Mouse (Mus musculus) limb, embryonic 11.5 days (tissue): ENCODE results near the gene Srl. TPM values are rescaled to one million over a fixed set of nuclear protein-coding genes. Genes with fewer than 3 reads are reported as not detected.
A peak's percentile ranks its signal among the peaks of the same experiment; 100 is the strongest.

ENCODE experiments used
- ATAC-seq: fragments of 200-750 bp; cut with Nextera tagmentation; 2 replicates; pipeline ENCODE4 v1.8.0; 2017; ENCODE audit warnings: low read depth; ENCODE audit not compliant: insufficient number of reproducible peaks, low FRiP score, low TSS enrichment
- DNase-seq: peaks from one replicate; pipeline ENCODE4 v3.0.0-alpha.2; 2015; ENCODE audit warnings: low spot score
- H3K27ac ChIP-seq: fragments of 300-500 bp; sonication (generic); replicated peaks from 2 replicates; pipeline ENCODE4 v1.5.1; 2014; ENCODE audit warnings: low read depth, mild to moderate bottlenecking, low read length
- H3K27me3 ChIP-seq: fragments of 300-500 bp; sonication (generic); 2 replicates; pipeline ENCODE4 v1.6.1; 2014; ENCODE audit warnings: mild to moderate bottlenecking, low read length, mixed read lengths; ENCODE audit not compliant: control insufficient read depth, insufficient read depth
- H3K36me3 ChIP-seq: fragments of 300-500 bp; sonication (generic); 2 replicates; pipeline ENCODE4 v1.6.1; 2014; ENCODE audit warnings: mild to moderate bottlenecking, low read length, moderate library complexity, mixed read lengths; ENCODE audit not compliant: control insufficient read depth, insufficient read depth
- H3K4me1 ChIP-seq: fragments of 300-500 bp; sonication (generic); 2 replicates; pipeline ENCODE4 v1.6.1; 2014; ENCODE audit warnings: low read length, mixed read lengths; ENCODE audit not compliant: control insufficient read depth, insufficient read depth
- H3K4me2 ChIP-seq: fragments of 300-500 bp; sonication (generic); 2 replicates; pipeline ENCODE4 v1.6.1; 2014; ENCODE audit warnings: low read depth, mild to moderate bottlenecking, moderate library complexity; ENCODE audit not compliant: severe bottlenecking
- H3K4me3 ChIP-seq: fragments of 300-500 bp; sonication (generic); 2 replicates; pipeline ENCODE4 v1.5.1; 2014; ENCODE audit warnings: low read depth, low read length
- H3K9ac ChIP-seq: fragments of 300-500 bp; sonication (generic); 2 replicates; pipeline ENCODE4 v1.6.1; 2014; ENCODE audit warnings: mild to moderate bottlenecking, low read length
- H3K9me3 ChIP-seq: fragments of 300-500 bp; sonication (generic); 2 replicates; pipeline ENCODE4 v1.6.1; 2016; ENCODE audit warnings: low read length; ENCODE audit not compliant: control insufficient read depth
- WGBS: fragments of 180-500 bp; shearing (Covaris S2); extraction: QIAGEN DNeasy Blood & Tissue Kit; methylation state at CpG from one replicate; pipeline ENCODE4 v1.1.7; 2014; 5-methylcytosine and 5-hydroxymethylcytosine counted together
- polyA plus RNA-seq: library from polyadenylated mRNA; unstranded; fragments of >200 nt; fragmentation: Nextera tagmentation; extraction: Ambion mirVana; gene quantifications from 2 replicates; pipeline ENCODE4 v1.2.1, GENCODE M21; 2014

The Srl gene
- polyA plus RNA-seq, 1 experiment from 2014 or later: 29.7 TPM

DNA sequence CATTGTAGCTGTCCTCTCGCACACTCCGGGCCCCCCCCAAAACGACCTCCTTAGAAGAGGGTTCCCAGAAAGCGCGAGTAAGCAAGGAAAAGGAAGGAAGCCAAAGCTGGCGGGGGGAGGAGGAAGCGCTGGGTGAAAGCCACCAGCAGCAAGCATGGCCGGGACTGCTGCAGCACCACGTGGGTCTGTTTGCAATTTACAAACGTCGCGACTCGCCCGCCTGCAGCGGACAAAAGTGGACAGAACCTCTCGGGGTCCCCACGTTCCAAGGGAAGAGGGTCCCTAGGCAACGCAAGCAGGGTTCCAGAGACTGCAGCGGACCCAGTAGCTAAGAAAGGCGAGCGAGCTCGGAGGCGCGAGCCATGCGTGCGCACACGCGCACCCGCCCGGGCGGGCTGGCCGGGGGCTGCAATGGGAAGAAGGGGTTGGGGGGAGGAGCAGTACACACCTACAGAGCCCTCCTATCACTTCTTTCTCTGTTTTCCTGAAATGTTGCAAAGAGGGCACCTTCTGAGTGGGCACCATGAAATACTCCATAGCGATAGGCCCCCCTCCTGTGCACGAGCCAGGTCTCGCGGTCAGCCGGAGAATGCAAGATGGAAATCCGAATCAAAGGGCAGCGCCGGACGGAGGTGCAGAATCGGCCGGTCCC lies 17.5 kb upstream of the Srl start:
- peak; percentile 76 for DNase-seq
- peak overlapping the region; percentile 86 for H3K4me2 ChIP-seq
- no peaks in the 10 kb centered on the region for H3K9me3 ChIP-seq
- no peaks in the 10 kb centered on the region for H3K27me3 ChIP-seq
- peak overlapping the region; percentile 81 for H3K4me3 ChIP-seq
- H3K36me3 ChIP-seq: no peaks in the 10 kb centered on the region
- H3K4me1 ChIP-seq: peaks cover 18% of the 10 kb centered on the region
- under 1% methylated on average over 43 of the region's 43 CpGs for WGBS
- H3K9ac ChIP-seq: peak overlapping the region; percentile 85
- peak; percentile 38 for ATAC-seq
- H3K27ac ChIP-seq: peak overlapping the region; percentile 89

DNA sequence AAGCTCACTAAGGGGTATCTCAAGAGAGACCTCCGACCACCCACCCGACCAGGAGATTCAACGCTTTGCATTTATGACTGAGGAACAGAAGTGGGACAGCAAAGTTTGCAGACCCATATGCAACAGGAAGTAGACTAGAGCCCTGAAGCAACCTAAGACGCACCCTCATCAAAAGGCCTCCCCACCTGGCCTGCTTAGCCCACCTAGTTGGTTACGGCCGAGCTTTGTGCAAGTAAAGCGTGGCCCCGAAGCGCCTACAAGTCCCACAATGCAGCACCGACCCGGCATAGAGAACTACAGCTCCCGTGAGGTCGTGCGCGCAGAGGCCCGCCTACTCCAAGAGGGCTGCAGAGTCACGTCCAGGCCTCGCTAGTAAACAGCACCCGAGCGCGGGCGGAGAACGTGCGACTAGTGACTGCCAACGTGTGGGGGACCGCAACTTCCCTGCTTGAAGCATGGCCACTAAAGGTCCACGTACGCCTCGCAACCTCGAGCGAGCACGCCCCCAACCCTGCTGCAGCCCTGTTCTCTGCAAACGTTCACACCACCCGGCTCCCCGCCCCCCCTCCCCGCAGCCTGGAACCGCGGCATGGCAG lies 16.9 kb upstream of the Srl start:
- Histone ChIP-seq H3K4me3 (peak overlapping the region; percentile 81), H3K9me3 (no peaks in the 10 kb centered on the region), H3K36me3 (no peaks in the 10 kb centered on the region), H3K9ac (peak overlapping the region; percentile 85), H3K4me1 (peaks cover 21% of the 10 kb centered on the region), H3K27ac (peak overlapping the region; percentile 89), H3K27me3 (no peaks in the 10 kb centered on the region), H3K4me2 (peak overlapping the region; percentile 86)
- under 1% methylated on average over 38 of the region's 38 CpGs for WGBS
- DNase-seq: peak; percentile 96
- peak; percentile 80 for ATAC-seq

DNA sequence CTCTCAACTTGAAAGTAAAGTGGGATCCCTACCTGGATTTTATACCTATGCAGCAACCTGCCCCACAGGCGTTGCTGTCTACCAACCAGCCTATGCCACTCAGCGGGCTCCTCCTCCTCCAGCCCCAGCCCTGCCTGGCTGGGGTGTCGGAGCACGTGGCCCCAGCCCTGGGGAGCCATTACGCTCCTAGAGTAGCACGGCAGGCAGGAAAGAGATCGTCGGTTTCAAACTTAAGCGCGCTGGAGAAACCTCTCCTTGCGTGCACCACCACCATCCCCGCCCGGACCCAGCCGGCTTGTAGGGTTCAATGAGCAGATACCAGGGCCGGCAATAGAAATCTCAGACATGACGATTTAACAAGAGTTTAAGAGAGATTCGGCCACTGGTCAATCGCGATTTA lies 16.3 kb upstream of the Srl start:
- WGBS: under 1% methylated on average over 19 of the region's 19 CpGs
- H3K4me3 ChIP-seq: peak overlapping the region; percentile 81
- no peaks in the 10 kb centered on the region for H3K9me3 ChIP-seq

DNA sequence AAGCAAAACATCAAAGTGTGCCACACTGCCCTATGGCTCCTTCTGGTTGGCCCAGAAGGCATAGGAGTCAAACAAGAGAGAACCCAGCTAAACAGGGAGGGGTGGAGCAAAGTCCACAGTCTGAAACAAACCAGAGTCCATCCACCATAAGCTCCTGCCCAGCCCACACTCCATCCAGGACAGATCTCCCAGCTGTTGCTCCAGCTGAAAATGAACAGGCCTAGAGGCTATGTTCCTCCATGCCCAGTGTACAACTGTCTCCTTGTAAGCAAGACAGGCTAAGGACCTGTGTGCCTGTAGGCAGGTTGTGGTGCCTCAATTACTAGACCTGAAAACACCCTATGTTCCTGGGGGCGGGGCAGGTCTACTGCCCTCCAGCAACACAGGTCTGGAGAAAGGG lies 15.5 kb upstream of the Srl start:
- no peaks in the 10 kb centered on the region for H3K9me3 ChIP-seq
- 75% methylated on average over 1 of the region's 1 CpGs for WGBS
- no peaks in the 10 kb centered on the region for H3K36me3 ChIP-seq
- no peak for DNase-seq
- peaks cover 35% of the 10 kb centered on the region for H3K4me1 ChIP-seq
- H3K27me3 ChIP-seq: no peaks in the 10 kb centered on the region
- H3K4me3 ChIP-seq: peak overlapping the region; percentile 81; the same call in 1 of the 2 replicates
- peak overlapping the region; percentile 38 for H3K27ac ChIP-seq
- H3K4me2 ChIP-seq: peak overlapping the region; percentile 86
- ATAC-seq: no peak
- peak overlapping the region; percentile 39; the same call in 1 of the 2 replicates for H3K9ac ChIP-seq

More for the DNA sequence above, 16.3 kb upstream of the Srl start:
- peak; percentile 22; the same call in 1 of the 2 replicates for ATAC-seq
- peak overlapping the region; percentile 89 for H3K27ac ChIP-seq
- H3K36me3 ChIP-seq: no peaks in the 10 kb centered on the region
- peaks cover 27% of the 10 kb centered on the region for H3K4me1 ChIP-seq
- H3K27me3 ChIP-seq: no peaks in the 10 kb centered on the region
- peak overlapping the region; percentile 85 for H3K9ac ChIP-seq
- peak overlapping the region; percentile 86 for H3K4me2 ChIP-seq
- peak; percentile 73 for DNase-seq

DNA sequence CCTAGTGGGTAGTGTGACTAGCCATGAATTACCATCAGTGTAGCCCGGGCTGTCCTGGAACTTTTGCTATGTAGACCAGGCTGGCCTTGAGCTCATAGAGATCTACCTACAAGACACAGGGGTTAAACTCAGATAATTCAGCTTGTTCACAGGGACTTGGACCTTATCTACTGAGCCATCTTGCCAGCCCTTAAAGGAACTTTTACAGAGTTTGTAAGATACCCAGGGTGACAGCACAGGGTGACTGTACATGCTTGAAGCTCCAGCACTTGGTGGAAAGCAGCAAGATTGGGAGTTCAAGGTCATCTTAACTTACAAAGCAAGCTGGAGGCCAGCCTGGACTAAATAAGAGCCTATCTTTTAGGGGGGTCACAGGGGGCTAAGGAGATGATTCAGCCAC lies 13.9 kb upstream of the Srl start:
- DNase-seq: no peak
- Histone ChIP-seq H3K27me3 (no peaks in the 10 kb centered on the region), H3K9me3 (no peaks in the 10 kb centered on the region), H3K4me3 (no peak overlapping the region), H3K9ac (no peak overlapping the region), H3K36me3 (no peaks in the 10 kb centered on the region), H3K4me2 (no peak overlapping the region), H3K27ac (no peak overlapping the region), H3K4me1 (peaks cover 43% of the 10 kb centered on the region)
- ATAC-seq: no peak
- 97% methylated on average over 1 of the region's 1 CpGs for WGBS

DNA sequence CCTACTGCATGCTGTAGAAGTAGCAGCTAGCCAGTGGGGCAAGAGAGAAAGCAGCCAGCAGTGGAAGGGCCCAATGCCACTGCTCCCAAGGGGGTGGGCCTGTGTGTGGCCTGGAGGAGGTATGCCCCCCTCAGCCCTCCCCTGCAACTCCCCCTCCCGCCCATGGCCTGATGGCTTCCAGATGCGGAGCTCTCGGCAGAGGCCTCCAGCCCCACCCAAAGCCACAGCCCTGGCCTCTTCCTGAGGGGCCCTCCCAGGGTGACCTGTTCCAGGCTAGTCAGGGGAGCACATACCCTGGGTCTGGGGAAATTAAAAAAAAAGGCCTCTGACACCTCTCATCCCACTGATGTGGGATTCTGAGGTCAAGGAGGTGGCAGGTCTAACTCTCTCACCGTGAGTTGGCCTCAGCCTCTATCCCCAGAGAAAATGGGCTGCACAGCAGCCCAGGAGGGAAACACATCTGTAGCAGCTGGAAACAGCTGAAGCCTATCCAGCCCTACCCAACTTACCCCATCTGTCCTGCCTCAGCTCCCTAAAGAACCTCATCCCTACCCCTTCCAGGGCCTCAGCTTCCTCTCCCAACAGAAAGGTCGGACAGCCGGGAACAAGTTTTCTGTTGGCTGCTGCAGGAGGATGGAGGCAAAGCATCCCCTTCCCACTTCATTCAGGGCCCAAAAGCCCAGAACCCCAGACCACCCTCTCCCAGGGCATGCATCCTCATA lies 11.4 kb upstream of the Srl start:
- no peak overlapping the region for H3K4me3 ChIP-seq
- DNase-seq (peak; percentile 89), ATAC-seq (peak; percentile 74)
- peak overlapping the region; percentile 92 for H3K27ac ChIP-seq
- H3K27me3 ChIP-seq: no peaks in the 10 kb centered on the region
- 6% methylated on average over 5 of the region's 6 CpGs for WGBS
- H3K9me3 ChIP-seq: no peaks in the 10 kb centered on the region
- peak overlapping the region; percentile 34 for H3K4me2 ChIP-seq
- H3K36me3 ChIP-seq: peaks cover 7% of the 10 kb centered on the region
- H3K9ac ChIP-seq: peak overlapping the region; percentile 47; the same call in 1 of the 2 replicates
- H3K4me1 ChIP-seq: peaks cover 39% of the 10 kb centered on the region

DNA sequence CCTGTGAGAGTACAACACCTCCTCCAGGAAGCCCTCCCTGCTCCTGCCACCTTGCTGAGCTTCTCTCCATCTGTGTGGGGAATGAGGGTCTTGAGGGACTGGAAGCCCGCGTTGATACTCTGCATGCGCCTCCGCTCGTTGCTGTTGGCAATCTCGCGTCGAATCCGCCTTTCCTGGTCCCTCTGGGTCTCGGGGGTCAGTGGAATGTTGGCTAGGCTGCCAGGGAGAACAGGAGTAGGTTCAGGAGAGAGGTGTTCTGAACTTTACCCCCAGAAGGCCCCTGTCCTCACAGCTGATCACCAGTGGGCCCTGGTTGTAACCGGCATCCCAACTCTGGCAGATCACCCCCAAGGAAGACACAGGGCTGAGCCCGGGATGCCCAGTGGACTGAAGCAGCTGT lies 10.3 kb upstream of the Srl start:
- H3K27ac ChIP-seq: no peak overlapping the region; the same call in 1 of the 2 replicates
- 90% methylated on average over 12 of the region's 12 CpGs for WGBS
- DNase-seq (no peak), ATAC-seq (no peak)
- peaks cover 29% of the 10 kb centered on the region for H3K4me1 ChIP-seq
- H3K36me3 ChIP-seq: peaks cover 9% of the 10 kb centered on the region
- no peak overlapping the region for H3K9ac ChIP-seq
- H3K4me3 ChIP-seq: no peak overlapping the region
- H3K4me2 ChIP-seq: no peak overlapping the region
- no peaks in the 10 kb centered on the region for H3K9me3 ChIP-seq
- H3K27me3 ChIP-seq: no peaks in the 10 kb centered on the region

DNA sequence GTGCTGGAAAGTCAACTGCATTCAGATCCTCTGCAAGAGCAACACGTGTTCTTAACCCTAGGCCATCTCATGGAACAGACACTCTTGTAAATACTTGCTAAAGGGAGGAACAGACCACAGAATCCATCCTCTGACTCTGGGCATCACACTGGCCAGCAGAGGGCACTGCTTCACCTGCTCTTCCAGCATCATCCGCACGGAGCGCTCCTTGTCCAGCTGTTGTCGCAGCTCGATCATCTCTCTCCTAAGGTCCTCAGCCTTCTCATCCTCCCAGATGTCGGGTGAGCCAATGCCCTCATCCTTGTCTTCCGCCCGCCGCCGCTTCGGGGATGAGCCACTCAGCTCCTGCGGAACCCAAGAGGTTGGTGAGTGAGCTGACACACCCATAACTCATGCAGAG lies 9.4 kb upstream of the Srl start:
- Histone ChIP-seq H3K9ac (no peak overlapping the region), H3K27ac (no peak overlapping the region), H3K9me3 (no peaks in the 10 kb centered on the region), H3K27me3 (no peaks in the 10 kb centered on the region), H3K4me1 (peaks cover 29% of the 10 kb centered on the region), H3K36me3 (peaks cover 9% of the 10 kb centered on the region), H3K4me3 (no peak overlapping the region), H3K4me2 (no peak overlapping the region)
- no peak for ATAC-seq
- WGBS: 50% methylated on average over 13 of the region's 13 CpGs
- peak; percentile 77 for DNase-seq
